Mouse (Mus musculus): ENCODE results near the gene Pea15a. TPM values are rescaled to one million over a fixed set of nuclear protein-coding genes. Genes with fewer than 3 reads are reported as not detected.

The Pea15a gene
- polyA plus RNA-seq, 1 experiment from 2014 or later, result 545 TPM

DNA sequence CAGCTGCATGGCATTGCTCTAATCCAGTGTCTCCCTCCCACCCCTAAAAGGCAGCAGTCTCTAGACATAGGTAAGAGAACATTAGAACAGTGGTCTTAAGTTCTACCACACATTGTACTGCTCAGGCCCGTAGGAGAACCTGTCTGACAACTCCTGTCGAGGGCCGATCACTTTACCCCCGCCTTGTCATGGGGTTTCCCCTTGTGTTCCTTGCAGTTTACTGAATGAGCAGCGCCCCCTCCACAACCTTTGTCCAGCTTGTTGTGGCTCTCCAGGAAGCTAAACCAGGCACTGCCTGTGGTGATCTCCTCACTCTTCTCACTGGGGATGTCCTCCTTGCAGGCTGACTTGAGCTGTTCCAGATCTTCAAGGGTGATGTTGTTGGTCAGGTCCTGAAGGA lies 6.4 kb downstream of the Pea15a start:
- no peak overlapping the region for H3K27ac ChIP-seq
- H3K36me3 ChIP-seq (ENCODE audit: inconsistent target), result peaks cover 73% of the 10 kb centered on the region
- H3K4me3 ChIP-seq (ENCODE audit: inconsistent target), result no peak overlapping the region
- peaks cover 52% of the 10 kb centered on the region for H3K79me2 ChIP-seq (ENCODE audit: inconsistent target)
- WGBS (ENCODE audit: missing documents), result 88% methylated on average over 5 of the region's 5 CpGs

DNA sequence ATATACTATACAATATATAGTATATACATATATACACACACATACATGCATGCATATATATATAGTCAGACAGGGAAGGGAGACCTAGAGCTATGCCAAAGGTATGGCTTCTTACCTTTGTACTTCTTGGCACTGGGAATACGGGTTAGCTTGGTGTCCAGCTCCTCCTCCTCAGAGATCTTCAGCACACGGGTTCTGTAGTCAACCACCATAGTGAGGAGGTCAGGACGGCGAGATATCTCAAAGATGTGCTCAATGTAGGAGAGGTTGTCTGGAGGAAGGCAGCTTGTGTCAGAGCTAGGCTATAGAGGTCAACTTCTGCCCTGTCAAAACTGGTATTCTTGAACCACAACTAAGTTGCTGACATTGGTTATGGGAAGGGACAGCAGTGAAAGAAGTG lies 7.6 kb downstream of the Pea15a start:
- WGBS (ENCODE audit: missing documents), result 97% methylated on average over 4 of the region's 4 CpGs
- H3K36me3 ChIP-seq (ENCODE audit: inconsistent target), result peaks cover 85% of the 10 kb centered on the region
- H3K4me3 ChIP-seq (ENCODE audit: inconsistent target), result no peak overlapping the region
- peaks cover 40% of the 10 kb centered on the region for H3K79me2 ChIP-seq (ENCODE audit: inconsistent target)
- H3K27ac ChIP-seq, result no peak overlapping the region

DNA sequence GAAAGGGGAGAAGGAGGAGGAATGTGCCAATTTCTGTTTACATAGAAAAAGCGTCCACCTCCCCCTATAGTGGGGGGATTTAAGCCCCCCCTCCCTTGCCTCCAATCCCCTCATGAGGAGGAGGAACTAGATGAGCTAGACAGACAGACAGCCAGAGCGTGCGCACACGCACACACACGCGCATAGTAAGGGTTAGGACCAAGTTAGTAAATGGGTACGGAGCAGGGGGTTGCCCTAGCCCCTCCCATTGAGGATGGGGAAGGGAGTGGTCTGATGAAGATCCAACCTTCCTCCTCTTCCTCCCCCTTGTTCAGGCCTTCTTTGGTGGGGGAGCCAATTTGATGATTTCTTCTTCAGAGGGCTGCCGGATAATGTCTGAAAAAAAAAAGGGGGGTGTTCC lies 8.3 kb downstream of the Pea15a start:
- H3K79me2 ChIP-seq (ENCODE audit: inconsistent target), result peaks cover 33% of the 10 kb centered on the region
- peaks cover 88% of the 10 kb centered on the region for H3K36me3 ChIP-seq (ENCODE audit: inconsistent target)
- H3K27ac ChIP-seq, result no peak overlapping the region
- H3K4me3 ChIP-seq (ENCODE audit: inconsistent target), result no peak overlapping the region
- 94% methylated on average over 8 of the region's 8 CpGs for WGBS (ENCODE audit: missing documents)

DNA sequence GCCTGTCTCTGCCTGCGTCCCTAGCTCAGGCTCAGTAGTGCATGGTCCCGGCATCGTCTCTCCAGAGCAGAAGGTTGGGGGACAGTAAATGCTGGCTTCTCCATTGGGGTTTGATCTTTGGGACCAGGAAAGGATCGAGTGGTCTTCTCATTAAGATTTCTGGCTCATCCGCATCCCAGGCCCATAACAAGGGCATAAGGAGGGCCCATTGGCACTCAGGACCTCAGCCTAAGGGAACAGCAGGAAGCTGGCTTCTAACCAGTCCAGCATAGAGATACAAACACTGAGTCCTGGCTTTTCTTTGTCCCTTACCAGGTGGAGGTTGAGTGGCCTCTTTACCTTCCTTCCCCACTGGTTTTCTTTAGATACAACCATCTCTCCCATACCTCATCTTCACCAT lies 8.8 kb downstream of the Pea15a start:
- Histone ChIP-seq H3K27ac (no peak overlapping the region), H3K36me3 (ENCODE audit: inconsistent target) (peaks cover 86% of the 10 kb centered on the region), H3K4me3 (ENCODE audit: inconsistent target) (no peak overlapping the region), H3K79me2 (ENCODE audit: inconsistent target) (peaks cover 28% of the 10 kb centered on the region)
- WGBS (ENCODE audit: missing documents), result 89% methylated on average over 5 of the region's 5 CpGs

DNA sequence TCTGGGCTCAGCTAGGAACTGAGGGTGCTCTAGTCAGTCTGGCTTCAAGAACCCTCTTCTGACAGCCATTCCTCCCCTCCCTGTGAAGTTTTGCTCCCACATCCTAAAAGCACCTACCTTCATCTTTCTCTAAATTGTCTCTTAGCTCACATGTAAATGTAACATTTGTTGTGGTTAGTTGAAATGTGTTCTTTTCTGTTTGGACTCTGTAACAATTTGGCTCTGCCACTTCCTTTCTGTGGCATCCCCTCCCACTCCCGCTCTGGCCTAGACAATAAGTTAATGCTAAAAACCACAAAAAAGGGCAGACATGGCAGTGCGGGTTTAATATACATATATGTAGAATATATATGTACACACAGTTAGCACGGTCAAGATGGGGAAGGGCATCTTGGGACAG lies 9.5 kb downstream of the Pea15a start:
- WGBS (ENCODE audit: missing documents), result 61% methylated on average over 3 of the region's 3 CpGs
- Histone ChIP-seq H3K36me3 (ENCODE audit: inconsistent target) (peaks cover 81% of the 10 kb centered on the region), H3K4me3 (ENCODE audit: inconsistent target) (no peak overlapping the region), H3K27ac (no peak overlapping the region), H3K79me2 (ENCODE audit: inconsistent target) (peaks cover 21% of the 10 kb centered on the region)

DNA sequence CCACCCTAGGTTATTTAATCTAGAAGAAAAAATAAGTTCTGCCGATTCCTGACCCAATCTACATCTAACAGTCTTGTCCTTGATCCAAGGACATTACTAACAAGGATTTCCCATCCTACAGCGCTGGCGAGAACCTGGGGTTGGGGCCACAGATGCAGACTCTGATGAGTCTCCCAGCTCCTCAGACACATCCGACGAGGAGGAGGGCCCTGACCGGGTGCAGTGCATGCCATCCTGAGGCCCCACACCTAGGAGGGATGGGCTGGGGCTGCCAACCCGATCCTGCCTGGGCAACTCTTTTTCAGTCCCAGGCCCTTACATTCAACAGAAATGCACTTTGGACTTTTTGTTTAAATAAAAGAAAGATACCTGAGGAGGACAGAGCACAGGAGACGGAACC lies 12.2 kb downstream of the Pea15a start:
- no peak overlapping the region for H3K4me3 ChIP-seq (ENCODE audit: inconsistent target)
- no peak overlapping the region for H3K27ac ChIP-seq
- H3K79me2 ChIP-seq (ENCODE audit: inconsistent target), result no peaks in the 10 kb centered on the region
- H3K36me3 ChIP-seq (ENCODE audit: inconsistent target), result peaks cover 70% of the 10 kb centered on the region
- WGBS (ENCODE audit: missing documents), result 95% methylated on average over 8 of the region's 8 CpGs

DNA sequence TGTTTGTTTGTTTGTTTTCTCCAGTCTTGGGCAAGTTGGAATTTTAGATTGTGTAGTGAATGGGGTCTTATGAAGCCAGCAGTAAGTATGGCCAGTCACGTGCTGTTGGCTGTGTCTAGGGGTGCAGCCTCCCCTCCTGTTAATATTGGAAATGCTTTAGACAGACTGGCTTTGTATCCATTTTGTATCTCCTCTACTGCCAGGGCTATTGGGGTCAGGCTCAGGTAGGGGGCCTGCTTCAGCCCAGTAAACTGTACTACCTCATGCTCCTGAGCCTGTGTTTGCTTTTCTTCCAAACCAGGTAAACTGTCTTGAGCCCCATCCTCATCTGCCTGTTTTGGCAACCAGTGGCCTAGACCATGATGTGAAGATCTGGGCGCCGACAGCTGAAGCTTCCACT lies 14.4 kb downstream of the Pea15a start:
- WGBS (ENCODE audit: missing documents), result 96% methylated on average over 3 of the region's 3 CpGs
- H3K79me2 ChIP-seq (ENCODE audit: inconsistent target), result no peaks in the 10 kb centered on the region
- H3K27ac ChIP-seq, result no peak overlapping the region
- peaks cover 53% of the 10 kb centered on the region for H3K36me3 ChIP-seq (ENCODE audit: inconsistent target)
- no peak overlapping the region for H3K4me3 ChIP-seq (ENCODE audit: inconsistent target)

DNA sequence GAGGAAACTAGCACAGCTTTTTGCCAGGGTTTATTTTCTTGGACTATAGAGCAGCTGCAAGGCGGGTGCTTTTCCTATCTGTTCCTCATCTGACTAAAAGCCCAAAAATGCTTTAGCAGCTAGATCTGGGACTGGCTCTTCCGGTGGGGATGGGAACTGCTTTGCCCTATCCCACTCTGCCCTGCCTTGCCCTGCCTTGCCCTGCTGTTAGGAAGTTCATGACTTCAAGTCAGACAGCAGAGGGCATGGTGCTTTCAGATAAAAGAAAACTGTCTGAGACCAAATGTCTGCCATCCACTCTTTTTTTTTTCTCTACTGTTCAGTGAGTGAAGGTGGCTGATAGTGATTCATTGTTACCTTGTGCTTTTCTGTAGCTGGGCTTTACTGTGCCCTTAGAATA lies 15.0 kb downstream of the Pea15a start:
- Histone ChIP-seq H3K4me3 (ENCODE audit: inconsistent target) (no peak overlapping the region), H3K79me2 (ENCODE audit: inconsistent target) (no peaks in the 10 kb centered on the region), H3K27ac (no peak overlapping the region), H3K36me3 (ENCODE audit: inconsistent target) (peaks cover 53% of the 10 kb centered on the region)
- WGBS (ENCODE audit: missing documents), result 85% methylated on average over 2 of the region's 2 CpGs

DNA sequence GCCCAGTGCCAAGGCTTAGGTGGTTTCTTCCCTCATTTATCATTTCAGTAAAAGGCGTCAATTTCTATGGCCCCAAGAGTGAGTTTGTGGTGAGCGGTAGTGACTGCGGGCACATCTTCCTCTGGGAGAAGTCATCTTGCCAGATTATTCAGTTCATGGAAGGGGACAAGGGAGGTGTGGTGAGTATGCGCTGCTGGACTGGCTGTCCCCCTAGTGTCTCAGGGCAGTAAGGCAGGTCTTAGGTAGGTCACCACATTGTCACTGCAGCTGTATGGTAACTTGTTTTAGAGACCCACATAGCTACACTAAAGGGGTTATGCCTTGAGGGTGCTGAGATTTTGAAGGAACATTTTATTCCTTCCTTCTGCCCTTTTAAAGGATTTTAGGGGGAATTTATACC lies 17.7 kb downstream of the Pea15a start:
- WGBS (ENCODE audit: missing documents), result 90% methylated on average over 4 of the region's 4 CpGs
- Histone ChIP-seq H3K27ac (peak overlapping the region; percentile 43; the same call in 1 of the 2 replicates), H3K4me3 (ENCODE audit: inconsistent target) (no peak overlapping the region), H3K36me3 (ENCODE audit: inconsistent target) (peaks cover 30% of the 10 kb centered on the region), H3K79me2 (ENCODE audit: inconsistent target) (no peaks in the 10 kb centered on the region)

DNA sequence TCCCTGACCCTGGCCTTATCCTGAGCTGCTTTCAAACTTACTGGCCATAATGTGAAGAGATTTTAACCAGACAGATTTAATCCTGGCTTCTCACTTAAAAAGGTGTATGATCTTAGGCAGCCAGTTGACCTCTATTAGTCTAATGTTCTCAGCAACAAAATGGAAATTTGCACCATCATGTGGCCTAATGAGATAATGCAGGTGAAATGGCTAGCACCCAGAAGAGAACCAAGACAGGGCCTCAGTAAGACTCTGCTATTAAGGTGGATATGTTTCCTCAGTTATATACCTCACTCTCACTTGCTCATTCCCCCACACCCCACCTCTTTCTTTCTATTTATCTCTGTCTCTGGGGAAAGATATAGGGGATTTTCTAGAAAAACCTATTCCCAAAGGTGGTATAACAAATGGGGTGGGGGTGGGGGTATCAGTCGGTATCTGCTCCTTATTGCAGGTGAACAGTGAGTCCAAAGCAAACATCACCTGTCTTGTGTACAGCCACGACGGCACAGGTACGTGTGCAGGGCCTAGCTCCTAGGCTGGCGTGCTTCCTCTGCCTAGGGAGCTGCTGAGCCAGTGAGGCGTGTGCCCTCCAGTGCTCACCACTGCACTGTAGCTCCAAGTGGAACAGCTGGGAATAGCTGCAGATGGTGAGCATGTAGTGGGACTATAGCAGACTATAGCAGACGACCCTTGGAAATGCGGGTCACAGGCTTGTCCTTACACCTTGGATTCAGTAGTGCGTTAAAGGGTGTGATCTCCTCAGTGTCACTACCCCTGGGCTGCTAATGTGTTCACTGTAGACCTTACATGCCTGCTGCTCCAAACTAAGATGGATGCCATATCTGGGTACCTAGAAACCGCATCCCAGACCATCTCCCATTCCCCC lies 20.0 kb downstream of the Pea15a start:
- Histone ChIP-seq H3K27ac (no peak overlapping the region), H3K36me3 (ENCODE audit: inconsistent target) (peaks cover 30% of the 10 kb centered on the region), H3K4me3 (ENCODE audit: inconsistent target) (no peak overlapping the region), H3K79me2 (ENCODE audit: inconsistent target) (no peaks in the 10 kb centered on the region)
- 95% methylated on average over 10 of the region's 10 CpGs for WGBS (ENCODE audit: missing documents)

DNA sequence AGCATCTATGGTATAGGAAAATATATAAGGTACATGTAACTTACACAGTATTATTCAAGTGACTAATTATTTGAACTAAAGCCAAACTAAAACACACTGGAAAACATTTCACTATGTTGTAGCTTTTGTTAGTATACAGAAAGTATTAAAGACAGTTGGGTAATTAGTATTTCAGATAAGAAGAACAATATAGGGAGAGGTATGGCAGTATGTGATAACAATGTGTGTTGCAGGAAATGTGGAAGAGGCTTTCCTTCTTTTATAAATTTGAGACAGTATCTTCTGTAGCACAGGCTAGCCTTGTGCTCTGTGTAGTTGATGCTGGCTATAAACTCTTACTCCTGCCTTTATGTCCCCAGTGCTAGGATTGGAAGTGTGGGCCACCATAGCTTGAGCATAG lies 22.7 kb downstream of the Pea15a start:
- Histone ChIP-seq H3K79me2 (ENCODE audit: inconsistent target) (no peaks in the 10 kb centered on the region), H3K4me3 (ENCODE audit: inconsistent target) (no peak overlapping the region), H3K27ac (no peak overlapping the region), H3K36me3 (ENCODE audit: inconsistent target) (peaks cover 39% of the 10 kb centered on the region)

DNA sequence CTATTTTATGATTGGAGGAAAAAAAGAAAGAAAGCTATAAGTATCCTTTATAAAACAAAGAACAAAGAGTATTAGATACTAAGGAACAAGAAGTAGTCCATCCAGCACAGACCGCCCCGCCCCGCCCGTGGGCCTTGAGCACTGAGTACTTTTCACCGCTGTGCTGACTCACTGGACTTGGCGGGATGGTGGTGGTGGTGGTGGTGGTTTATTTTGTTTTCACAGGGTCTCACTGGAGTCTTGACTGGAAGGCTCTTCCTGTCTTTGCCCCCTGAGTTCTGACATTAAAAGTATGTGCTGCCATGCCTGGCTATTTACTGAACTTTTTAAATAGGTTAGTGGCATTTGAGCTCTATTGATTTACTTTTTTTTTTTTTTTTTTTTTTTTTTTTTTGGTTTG lies 23.5 kb downstream of the Pea15a start:
- no peak overlapping the region for H3K27ac ChIP-seq
- WGBS (ENCODE audit: missing documents), result 92% methylated on average over 2 of the region's 6 CpGs
- no peak overlapping the region for H3K4me3 ChIP-seq (ENCODE audit: inconsistent target)
- peaks cover 45% of the 10 kb centered on the region for H3K36me3 ChIP-seq (ENCODE audit: inconsistent target)
- H3K79me2 ChIP-seq (ENCODE audit: inconsistent target), result no peaks in the 10 kb centered on the region

DNA sequence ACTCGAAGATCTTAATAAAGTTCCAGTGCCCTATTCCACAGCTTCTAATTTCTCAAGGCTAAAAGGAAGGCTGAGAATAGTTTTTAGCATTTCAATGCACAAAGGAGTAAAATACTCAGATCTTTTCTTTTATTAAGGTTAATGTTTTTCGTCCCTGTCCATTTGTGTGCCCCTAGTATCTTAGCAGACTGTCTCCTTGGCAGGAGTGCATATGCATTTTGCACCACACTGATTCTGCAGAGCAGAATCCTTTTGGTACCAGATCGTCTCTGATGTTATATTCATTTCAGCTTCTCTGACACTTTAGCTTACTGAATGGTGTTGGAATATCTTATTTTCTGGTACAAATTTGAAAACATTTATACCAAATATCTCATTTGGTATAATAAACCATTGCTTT lies 24.8 kb downstream of the Pea15a start:
- no peak overlapping the region for H3K27ac ChIP-seq
- H3K79me2 ChIP-seq (ENCODE audit: inconsistent target), result no peaks in the 10 kb centered on the region
- no peak overlapping the region for H3K4me3 ChIP-seq (ENCODE audit: inconsistent target)
- peaks cover 46% of the 10 kb centered on the region for H3K36me3 ChIP-seq (ENCODE audit: inconsistent target)
- WGBS (ENCODE audit: missing documents), result 100% methylated on average over 3 of the region's 3 CpGs

DNA sequence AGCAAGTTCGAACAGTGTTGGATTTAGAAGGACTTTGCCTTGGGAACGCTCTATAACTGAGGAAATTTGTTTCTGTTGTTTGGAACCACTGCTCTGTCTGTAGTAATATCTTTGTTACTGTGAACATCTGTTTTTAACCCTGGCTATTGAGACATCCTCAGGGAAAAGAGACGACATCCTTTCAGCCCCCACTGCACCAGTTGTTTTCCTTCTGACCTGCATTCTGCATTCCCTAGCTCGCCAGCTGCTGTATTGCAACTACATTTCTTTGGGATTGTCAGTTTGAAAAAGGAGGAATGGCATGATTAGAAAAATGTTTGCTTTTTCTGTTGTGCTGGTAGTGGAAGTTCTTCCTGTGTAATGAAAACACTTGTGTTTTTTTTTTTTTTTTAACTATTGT lies 25.7 kb downstream of the Pea15a start:
- Histone ChIP-seq H3K36me3 (ENCODE audit: inconsistent target) (peaks cover 44% of the 10 kb centered on the region), H3K4me3 (ENCODE audit: inconsistent target) (no peak overlapping the region)
- WGBS (ENCODE audit: missing documents), result 90% methylated on average over 4 of the region's 4 CpGs

DNA sequence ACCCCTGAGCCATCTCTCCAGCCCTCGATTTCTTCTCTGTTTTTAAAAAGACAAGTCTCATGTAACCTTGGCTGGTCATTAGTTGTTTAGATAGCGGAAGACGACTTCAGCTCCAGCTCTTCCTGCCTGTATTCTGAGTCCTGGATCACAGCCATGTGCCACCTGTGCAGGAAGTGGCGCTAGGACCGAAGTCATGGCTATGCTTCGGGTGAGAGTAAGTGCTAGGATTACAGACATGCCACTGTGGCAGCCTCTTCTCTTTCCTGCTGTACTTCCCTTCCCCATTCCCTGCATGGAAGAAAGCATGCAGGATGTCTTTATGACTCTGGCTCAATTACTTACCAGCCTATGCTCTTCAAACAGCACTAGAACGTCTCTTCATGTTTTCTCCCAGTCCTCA lies 27.5 kb downstream of the Pea15a start:
- H3K27ac ChIP-seq, result no peak overlapping the region
- peaks cover 62% of the 10 kb centered on the region for H3K36me3 ChIP-seq (ENCODE audit: inconsistent target)
- 76% methylated on average over 7 of the region's 7 CpGs for WGBS (ENCODE audit: missing documents)
- no peak overlapping the region for H3K4me3 ChIP-seq (ENCODE audit: inconsistent target)
- H3K79me2 ChIP-seq (ENCODE audit: inconsistent target), result no peaks in the 10 kb centered on the region

More for the DNA sequence above, 25.7 kb downstream of the Pea15a start:
- H3K27ac ChIP-seq, result no peak overlapping the region
- H3K79me2 ChIP-seq (ENCODE audit: inconsistent target), result no peaks in the 10 kb centered on the region

DNA sequence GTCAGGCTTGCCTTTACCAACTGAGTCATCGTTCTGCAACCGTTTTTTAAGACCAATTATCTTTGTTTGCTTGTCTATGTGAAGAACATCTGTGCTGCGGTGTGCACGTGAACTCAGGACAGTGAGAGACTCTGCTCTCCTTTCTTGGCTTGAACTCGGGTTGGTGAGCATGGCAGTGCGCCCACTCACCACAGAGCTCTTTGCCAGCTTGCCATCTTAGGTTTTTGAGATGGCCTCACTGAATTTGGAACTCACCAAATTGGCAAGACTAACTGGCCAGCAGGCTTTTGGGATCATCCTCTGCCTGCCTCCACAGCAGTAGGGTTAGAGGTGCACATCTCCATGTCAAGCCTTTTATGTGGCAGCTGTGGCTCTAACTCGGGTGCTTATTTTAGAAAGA lies 28.8 kb downstream of the Pea15a start:
- Histone ChIP-seq H3K4me3 (ENCODE audit: inconsistent target) (no peak overlapping the region), H3K27ac (no peak overlapping the region), H3K79me2 (ENCODE audit: inconsistent target) (no peaks in the 10 kb centered on the region), H3K36me3 (ENCODE audit: inconsistent target) (peaks cover 75% of the 10 kb centered on the region)
- 97% methylated on average over 7 of the region's 7 CpGs for WGBS (ENCODE audit: missing documents)

All from macrophage (primary cell).